Mouse (Mus musculus) adrenal gland, postnatal 10 days (tissue): Measurements from ENCODE around the gene Rfwd3. TPM values are rescaled to one million over a fixed set of nuclear protein-coding genes. Genes with fewer than 3 reads are reported as not detected.

ENCODE experiments used
- total RNA-seq, 2 experiments: library from RNA; stranded (reverse); gene quantifications; 2 replicates each; pipeline ENCODE4 v1.2.3; 2021

Rfwd3 gene
- total RNA-seq, 2 experiments from 2014 or later: 38.5 to 53.0 TPM

Other genes with a start within 250 kb of the Rfwd3 start
- not detected for gene Exosc6, start 243.9 kb downstream of the Rfwd3 start, total RNA-seq
- under 1 TPM in 1 of 2 experiments, not detected in 1; 0.15 TPM for gene Clec18a, start 207.8 kb downstream of the Rfwd3 start, total RNA-seq
- gene Pdpr, start 205.6 kb downstream of the Rfwd3 start, total RNA-seq: 10 to 100 TPM; 42.0 to 56.4 TPM
- 10 to 100 TPM; 79.4 to 92.1 TPM for gene Glg1, start 41.0 kb downstream of the Rfwd3 start, total RNA-seq
- gene Mlkl, start 38.0 kb upstream of the Rfwd3 start, total RNA-seq: 10 to 100 TPM; 10.5 to 11.1 TPM
- under 1 TPM; 0.45 to 0.51 TPM for gene Fa2h, start 93.6 kb upstream of the Rfwd3 start, total RNA-seq
- gene Wdr59, start 221.9 kb upstream of the Rfwd3 start, total RNA-seq: 10 to 100 TPM; 13.3 to 16.4 TPM
- 10 to 100 TPM; 40.0 to 62.6 TPM for gene Znrf1, start 235.9 kb upstream of the Rfwd3 start, total RNA-seq